Mouse (Mus musculus) embryonic fibroblast, embryonic 13.5 days (primary cell): ENCODE measurements around the gene Pqbp1.

Experiments used
- CTCF ChIP-seq: IDR thresholded peaks from 2 replicates; pipeline ENCODE4 v1.5.1; 2011; ENCODE audit warnings: mild to moderate bottlenecking, control low read depth, low read length, moderate library complexity, borderline replicate concordance; ENCODE audit not compliant: insufficient read depth
- POLR2A ChIP-seq: IDR thresholded peaks from 2 replicates; pipeline ENCODE4 v1.6.1; 2011; ENCODE audit warnings: low read depth, mild to moderate bottlenecking, control low read depth, low read length, moderate library complexity

DNA sequence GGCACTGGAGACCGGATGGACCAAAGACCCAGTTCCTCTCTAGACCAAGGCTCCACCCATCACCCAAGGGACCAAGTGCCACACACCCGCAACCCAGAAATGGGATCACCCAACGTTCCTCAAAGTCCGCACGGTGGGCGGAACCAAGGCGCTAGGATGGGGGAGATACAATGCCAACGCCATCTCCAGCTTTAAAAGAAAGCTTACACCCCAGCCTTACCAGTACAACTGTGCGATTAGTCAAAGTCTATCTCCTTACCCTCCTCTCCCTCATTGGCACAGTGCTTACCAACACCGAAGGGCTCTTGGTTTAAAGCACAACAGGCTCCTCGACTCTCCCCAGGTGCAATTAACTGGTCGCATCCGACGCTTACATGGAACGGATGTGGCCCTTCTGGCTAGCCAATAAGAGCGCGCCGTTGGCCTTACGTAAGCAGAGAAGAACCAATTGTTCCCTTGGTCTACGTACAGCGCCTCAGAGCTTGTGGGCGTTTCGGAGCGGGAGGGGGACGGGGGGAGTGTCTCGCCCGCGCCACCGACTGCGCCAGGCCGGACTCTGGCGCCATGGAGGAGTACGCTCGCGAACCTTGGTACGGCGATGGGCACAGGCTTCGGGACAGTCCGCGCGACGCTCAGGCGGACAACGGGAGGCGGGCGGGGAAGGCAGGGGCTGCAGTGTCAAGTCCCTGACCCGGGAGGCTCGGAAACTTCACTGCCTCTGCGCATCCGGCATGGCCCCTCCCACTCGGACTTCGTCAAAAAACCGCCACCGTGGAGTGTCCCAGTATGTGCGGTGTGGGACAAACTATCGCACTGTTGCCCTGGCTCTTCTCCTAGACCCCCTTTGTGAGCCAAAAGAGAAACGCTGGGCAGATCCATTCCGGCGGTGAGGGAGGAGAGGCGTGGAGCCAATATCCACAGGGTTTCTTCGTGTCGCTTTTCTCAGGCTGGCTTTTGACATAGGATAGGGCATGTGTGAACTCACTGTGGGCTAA is at the start of gene Pqbp1, which contains the start of gene Timm17b:
- TF ChIP-seq POLR2A: peak; percentile 53
- TF ChIP-seq CTCF: no peak
